Mouse (Mus musculus) left cerebral cortex, adult 8-10 months (tissue): ENCODE data around the gene Foxe3. TPM values are rescaled to one million over a fixed set of nuclear protein-coding genes. Genes with fewer than 3 reads are reported as not detected.
"Not testable (repeated sequence)": the region's sequence is repeated elsewhere in the genome, so short reads cannot be mapped to it uniquely, and the experiment has no call there.

ENCODE experiments used
- DNase-seq, 2 experiments: peaks; one replicate each; pipeline ENCODE4 v3.0.0; 2022; ENCODE audit warnings: low spot score in 2 of 2
- total RNA-seq, 4 experiments: library from RNA; stranded (reverse); gene quantifications; 2 replicates each; pipeline ENCODE4 v1.2.4; 2022

Gene Foxe3
- total RNA-seq: not detected

- no peak for DNase-seq
Observed at GRCm38 (mm10) chr4:114925917-114926312, at the start of gene Foxe3. TSS of gene Foxe3 (minus strand) at chr4:114926013.

- no peak for DNase-seq
Observed at GRCm38 (mm10) chr4:114973229-114973740, 47.5 kb upstream of the Foxe3 start.

- no peak for DNase-seq
Observed at GRCm38 (mm10) chr4:114970736-114971135, 44.9 kb upstream of the Foxe3 start.

- DNase-seq: not testable (repeated sequence)
Observed at GRCm38 (mm10) chr4:114960881-114961280, 35.1 kb upstream of the Foxe3 start.

GRCm38 (mm10) chr4:114959533-114959932 is 33.7 kb upstream of the Foxe3 start:
- DNase-seq: no peak

GRCm38 (mm10) chr4:114958786-114959185 is 33.0 kb upstream of the Foxe3 start:
- DNase-seq: no peak

- no peak for DNase-seq
Observed at GRCm38 (mm10) chr4:114958231-114958630, 32.4 kb upstream of the Foxe3 start.

GRCm38 (mm10) chr4:114957403-114957802 is 31.6 kb upstream of the Foxe3 start:
- no peak for DNase-seq

GRCm38 (mm10) chr4:114953172-114953571 is 27.4 kb upstream of the Foxe3 start:
- DNase-seq: no peak

- DNase-seq: no peak
Observed at GRCm38 (mm10) chr4:114947852-114948481, 22.2 kb upstream of the Foxe3 start.

- DNase-seq: peak; percentile 54 to 84
Observed at GRCm38 (mm10) chr4:114947395-114947794, 21.6 kb upstream of the Foxe3 start.

GRCm38 (mm10) chr4:114946416-114946815 is 20.6 kb upstream of the Foxe3 start:
- DNase-seq: no peak

GRCm38 (mm10) chr4:114945021-114945420 is 19.2 kb upstream of the Foxe3 start:
- DNase-seq: no peak

GRCm38 (mm10) chr4:114942583-114942982 is 16.8 kb upstream of the Foxe3 start:
- DNase-seq: no peak

- DNase-seq: no peak
Observed at GRCm38 (mm10) chr4:114942112-114942511, 16.3 kb upstream of the Foxe3 start.

- DNase-seq: no peak
Observed at GRCm38 (mm10) chr4:114941311-114941710, 15.5 kb upstream of the Foxe3 start.

- no peak for DNase-seq
Observed at GRCm38 (mm10) chr4:114938248-114938647, 12.4 kb upstream of the Foxe3 start.

- DNase-seq: peak in 1 of 2 experiments; percentile 18
Observed at GRCm38 (mm10) chr4:114937459-114938047, 11.7 kb upstream of the Foxe3 start.

- no peak for DNase-seq
Observed at GRCm38 (mm10) chr4:114934188-114934587, 8.4 kb upstream of the Foxe3 start.

- no peak for DNase-seq
Observed at GRCm38 (mm10) chr4:114932747-114933146, 6.9 kb upstream of the Foxe3 start.

- no peak for DNase-seq
Observed at GRCm38 (mm10) chr4:114929155-114929554, 3.3 kb upstream of the Foxe3 start.

GRCm38 (mm10) chr4:114924971-114925916 is 569 bp downstream of the Foxe3 start:
- DNase-seq: no peak
